Mouse (Mus musculus) C2C12 (cell line): Measurements from ENCODE around the gene Rap1gap2. TPM values are rescaled to one million over a fixed set of nuclear protein-coding genes. Genes with fewer than 3 reads are reported as not detected.

Source experiments
- H3K27me3 ChIP-seq: one replicate; pipeline ENCODE4 v1.6.1; 2011; ENCODE audit not compliant: control insufficient read depth, insufficient read depth, insufficient read length
- H3K36me3 ChIP-seq: one replicate; pipeline ENCODE4 v1.6.1; 2011; ENCODE audit not compliant: control insufficient read depth, insufficient read depth
- H3K4me3 ChIP-seq: one replicate; pipeline ENCODE4 v1.5.1; 2011; ENCODE audit warnings: mild to moderate bottlenecking, control low read depth; ENCODE audit not compliant: poor library complexity, insufficient read depth, severe bottlenecking
- H3K79me2 ChIP-seq: one replicate; pipeline ENCODE4 v1.6.1; 2011; ENCODE audit not compliant: control insufficient read depth, insufficient read depth
- H3K79me3 ChIP-seq: one replicate; pipeline ENCODE4 v1.6.1; 2011; ENCODE audit warnings: low read depth, control low read depth
- H3ac ChIP-seq: one replicate; pipeline ENCODE3; 2011; ENCODE audit warnings: low read depth; ENCODE audit not compliant: control insufficient read depth, insufficient read length
- CEBPB ChIP-seq: IDR thresholded peaks from one replicate; pipeline ENCODE4 v1.6.1; 2011; ENCODE audit warnings: low read depth, mild to moderate bottlenecking, control low read depth, moderate library complexity
- CTCF ChIP-seq: IDR thresholded peaks from one replicate; pipeline ENCODE4 v1.5.1; 2011; ENCODE audit not compliant: control insufficient read depth, insufficient read depth, insufficient read length
- FOSL1 ChIP-seq: IDR thresholded peaks from one replicate; pipeline ENCODE4 v1.8.0; 2011; ENCODE audit warnings: mild to moderate bottlenecking, low read length; ENCODE audit not compliant: poor library complexity, insufficient read depth, severe bottlenecking
- MAX ChIP-seq: IDR thresholded peaks from one replicate; pipeline ENCODE4 v1.6.1; 2011; ENCODE audit warnings: mild to moderate bottlenecking, control low read depth
- MYOD1 ChIP-seq: IDR thresholded peaks from one replicate; pipeline ENCODE4 v1.6.1; 2011; ENCODE audit warnings: low read depth; ENCODE audit not compliant: control insufficient read depth, insufficient read length
- MYOG ChIP-seq: IDR thresholded peaks from one replicate; pipeline ENCODE4 v1.6.1; 2011; ENCODE audit not compliant: control insufficient read depth, insufficient read length; ENCODE audit errors: extremely low read depth
- USF1 ChIP-seq: IDR thresholded peaks from one replicate; pipeline ENCODE4 v1.6.1; 2011; ENCODE audit warnings: low read depth, mild to moderate bottlenecking, control low read depth, moderate library complexity
- polyA plus RNA-seq: library from polyadenylated mRNA; unstranded; fragments of >200 nt; fragmentation: generic; extraction: Trizol; gene quantifications from one replicate; pipeline ENCODE4 v1.2.1, GENCODE M21; 2012; ENCODE audit warnings: missing spikeins

Rap1gap2 gene
- polyA plus RNA-seq, 1 experiment, result 1.4 TPM

DNA sequence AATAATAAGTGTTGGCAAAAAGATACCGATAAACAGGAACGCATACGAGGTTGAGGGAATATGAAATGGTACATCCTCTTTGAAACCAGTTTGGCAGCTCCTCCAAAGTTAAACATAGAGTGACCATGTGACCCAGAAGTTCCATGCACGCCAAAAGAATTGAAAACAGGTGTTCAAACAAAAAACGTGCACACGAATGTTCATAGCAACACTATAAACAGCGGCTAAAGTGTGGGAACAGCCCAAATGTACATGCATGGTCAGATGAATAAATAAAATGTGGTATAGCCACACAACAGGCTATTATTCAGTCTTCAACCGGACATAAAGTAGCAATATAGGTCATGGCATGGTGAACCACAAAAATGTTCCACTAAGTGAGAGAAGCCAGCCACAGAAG, 108.2 kb downstream of the Rap1gap2 start:
- Histone ChIP-seq H3K27me3 (peaks cover 7% of the 10 kb centered on the region), H3K79me3 (no peaks in the 10 kb centered on the region)

DNA sequence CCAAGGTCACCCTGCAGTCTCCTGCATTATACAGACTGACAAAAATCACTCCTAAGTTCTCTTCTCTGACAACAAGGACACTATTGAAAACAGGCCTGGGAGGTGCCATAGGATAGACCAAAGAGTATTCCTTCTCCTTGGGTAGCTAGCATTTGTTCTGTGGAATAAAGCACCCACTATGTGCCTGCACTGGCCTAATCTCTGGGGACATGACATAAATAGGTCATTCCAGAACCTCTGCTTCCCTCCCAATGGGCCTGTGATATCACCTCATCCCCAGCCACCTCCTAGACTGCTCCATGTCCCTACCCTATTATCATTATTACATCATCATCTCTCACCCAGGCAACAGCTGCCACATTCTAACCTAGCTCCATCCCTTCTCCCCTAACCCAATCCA, 108.7 kb downstream of the Rap1gap2 start:
- Histone ChIP-seq H3K79me2 (no peaks in the 10 kb centered on the region), H3K27me3 (peaks cover 7% of the 10 kb centered on the region), H3K36me3 (no peaks in the 10 kb centered on the region), H3ac (no peak overlapping the region), H3K79me3 (no peaks in the 10 kb centered on the region), H3K4me3 (no peak overlapping the region)
- TF ChIP-seq USF1, result no peak
- no peak for TF ChIP-seq FOSL1
- peak; percentile 42 for TF ChIP-seq MYOD1

More for the DNA sequence above, 108.2 kb downstream of the Rap1gap2 start:
- H3ac ChIP-seq, result no peak overlapping the region
- TF ChIP-seq USF1 (peak; percentile 75), CTCF (no peak), CEBPB (no peak), MYOG (no peak), MAX (peak; percentile 44), FOSL1 (no peak), MYOD1 (no peak)
- no peaks in the 10 kb centered on the region for H3K36me3 ChIP-seq
- H3K4me3 ChIP-seq, result no peak overlapping the region
- H3K79me2 ChIP-seq, result no peaks in the 10 kb centered on the region

DNA sequence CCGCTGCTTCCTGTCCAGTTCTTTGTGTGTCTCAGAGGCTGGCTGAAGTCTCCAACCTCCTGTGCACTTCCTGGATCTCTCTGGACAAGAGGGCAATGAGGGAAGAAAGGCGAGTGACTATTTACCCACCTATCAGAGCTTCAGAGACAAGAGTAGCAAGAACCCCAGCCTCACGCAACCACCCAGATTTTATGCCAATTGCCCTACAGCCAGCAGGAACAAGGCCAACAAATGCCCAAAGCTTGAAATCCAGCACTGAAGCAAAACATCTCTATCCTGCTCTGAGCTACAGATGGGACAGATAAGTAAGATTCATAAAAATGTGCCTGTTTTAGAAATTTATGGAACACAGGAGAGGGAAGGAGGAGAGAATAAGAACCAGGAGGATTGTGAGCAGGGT, 109.7 kb downstream of the Rap1gap2 start:
- no peaks in the 10 kb centered on the region for H3K79me2 ChIP-seq
- no peaks in the 10 kb centered on the region for H3K36me3 ChIP-seq
- H3K4me3 ChIP-seq, result no peak overlapping the region
- H3ac ChIP-seq, result no peak overlapping the region
- peaks cover 5% of the 10 kb centered on the region for H3K27me3 ChIP-seq
- TF ChIP-seq USF1, result no peak
- TF ChIP-seq CEBPB, result no peak
- no peak for TF ChIP-seq MAX
- TF ChIP-seq FOSL1, result no peak
- TF ChIP-seq MYOD1, result no peak
- H3K79me3 ChIP-seq, result no peaks in the 10 kb centered on the region

DNA sequence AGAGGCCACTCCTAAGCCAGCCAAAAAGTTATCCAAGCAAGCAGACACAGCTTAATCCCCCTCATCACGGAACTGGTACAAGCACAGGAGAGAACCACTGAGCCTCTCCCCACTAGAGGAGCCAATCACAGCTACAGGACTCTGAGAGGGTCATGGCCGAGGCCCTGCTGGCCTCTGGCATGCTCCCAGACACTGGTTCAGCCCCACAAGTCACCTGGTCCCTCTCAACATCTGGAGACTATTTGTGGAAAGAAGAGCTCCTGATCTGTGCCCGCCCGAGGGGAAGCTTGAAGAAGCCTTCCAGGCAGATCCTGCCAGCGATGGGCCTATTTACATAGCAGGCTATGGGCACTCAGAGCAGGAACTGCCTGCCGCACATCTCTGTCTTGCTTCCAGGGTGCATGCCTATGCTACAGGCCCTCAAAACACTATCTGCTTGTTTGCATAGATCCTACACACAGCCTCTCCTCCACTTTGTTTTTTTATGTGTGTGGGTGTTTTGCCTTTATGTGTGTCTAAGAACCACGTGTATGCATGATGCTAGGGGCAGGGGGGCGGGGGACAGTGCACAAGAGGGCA, 111.1 kb downstream of the Rap1gap2 start:
- H3K27me3 ChIP-seq, result no peaks in the 10 kb centered on the region
- H3K36me3 ChIP-seq, result no peaks in the 10 kb centered on the region
- H3K79me3 ChIP-seq, result no peaks in the 10 kb centered on the region
- H3K4me3 ChIP-seq, result no peak overlapping the region
- no peak overlapping the region for H3ac ChIP-seq
- no peak for TF ChIP-seq MAX
- TF ChIP-seq MYOD1, result no peak
- no peak for TF ChIP-seq CTCF
- H3K79me2 ChIP-seq, result no peaks in the 10 kb centered on the region

DNA sequence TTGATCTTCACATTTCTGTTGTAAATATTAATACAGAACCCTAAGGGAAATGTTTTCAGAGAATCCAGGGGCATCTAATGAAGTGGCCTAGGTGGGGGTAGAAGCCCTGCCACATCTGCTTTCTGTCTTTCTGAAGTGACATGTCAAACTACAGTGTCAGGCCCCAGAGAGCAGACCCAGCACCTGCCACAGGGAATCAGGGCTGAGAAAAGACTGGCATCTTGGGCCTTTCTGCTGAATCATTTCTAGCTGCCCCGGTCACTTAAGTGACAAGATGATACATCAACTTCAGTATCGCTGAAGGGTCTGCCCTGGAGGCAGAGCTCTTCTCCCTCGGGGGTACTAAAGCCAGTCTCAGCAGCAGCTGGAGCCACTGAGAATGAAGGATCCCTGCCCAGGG, 111.7 kb downstream of the Rap1gap2 start:
- Histone ChIP-seq H3K79me2 (no peaks in the 10 kb centered on the region), H3ac (no peak overlapping the region), H3K27me3 (no peaks in the 10 kb centered on the region), H3K79me3 (no peaks in the 10 kb centered on the region), H3K4me3 (no peak overlapping the region), H3K36me3 (no peaks in the 10 kb centered on the region)
- TF ChIP-seq MYOG (no peak), USF1 (no peak), CEBPB (no peak), MAX (no peak), MYOD1 (no peak), CTCF (no peak), FOSL1 (no peak)

DNA sequence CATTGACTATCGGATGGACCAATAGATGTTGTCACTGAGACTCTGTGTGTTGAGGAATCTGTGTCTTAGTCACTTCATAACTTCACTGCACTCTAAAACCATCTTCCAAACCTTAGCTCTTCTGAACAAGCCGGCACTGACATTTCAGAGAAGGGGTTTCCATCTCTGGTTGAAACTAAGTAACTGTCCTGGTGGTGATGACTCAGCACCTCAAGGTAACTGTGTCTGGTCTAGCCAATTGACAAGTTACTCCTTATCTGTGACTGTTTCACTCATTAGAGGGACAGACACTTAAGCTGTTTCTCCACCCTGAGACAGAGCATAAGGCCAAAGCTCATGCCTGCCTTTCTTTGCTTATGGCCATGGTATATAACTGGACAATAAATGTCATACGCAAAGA, 114.1 kb downstream of the Rap1gap2 start:
- no peaks in the 10 kb centered on the region for H3K36me3 ChIP-seq
- H3ac ChIP-seq, result no peak overlapping the region
- no peaks in the 10 kb centered on the region for H3K79me2 ChIP-seq
- H3K79me3 ChIP-seq, result no peaks in the 10 kb centered on the region
- TF ChIP-seq CTCF, result no peak
- no peak for TF ChIP-seq MYOD1
- no peak for TF ChIP-seq USF1
- TF ChIP-seq MYOG, result no peak
- no peak for TF ChIP-seq CEBPB
- no peak for TF ChIP-seq MAX
- TF ChIP-seq FOSL1, result no peak
- H3K27me3 ChIP-seq, result no peaks in the 10 kb centered on the region
- H3K4me3 ChIP-seq, result no peak overlapping the region

DNA sequence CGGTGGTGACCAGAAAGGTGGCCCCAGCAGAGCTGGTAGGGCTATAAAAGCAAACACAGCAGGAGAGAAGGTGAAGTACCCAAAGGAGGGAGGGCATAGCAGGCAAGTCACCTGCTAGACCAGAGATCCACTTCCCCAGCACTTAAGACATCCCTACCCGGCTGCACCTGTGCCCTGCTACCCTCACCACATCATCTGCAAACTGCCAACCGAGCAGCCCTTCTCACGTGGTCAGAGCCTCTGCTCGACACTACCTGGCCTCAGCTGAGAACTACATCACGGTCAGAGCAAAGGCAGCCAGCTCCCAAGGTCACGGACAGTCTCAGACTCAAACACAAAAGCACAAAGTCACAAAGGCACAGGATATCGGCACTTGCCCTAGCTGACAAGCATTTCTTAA, 116.8 kb downstream of the Rap1gap2 start:
- Histone ChIP-seq H3K36me3 (no peaks in the 10 kb centered on the region), H3K4me3 (no peak overlapping the region)
- TF ChIP-seq MAX, result no peak
- TF ChIP-seq CTCF, result no peak
- no peak for TF ChIP-seq FOSL1
- no peak for TF ChIP-seq USF1

More for the DNA sequence above, 116.8 kb downstream of the Rap1gap2 start:
- H3K27me3 ChIP-seq, result peaks cover 4% of the 10 kb centered on the region
- no peaks in the 10 kb centered on the region for H3K79me2 ChIP-seq
- no peak overlapping the region for H3ac ChIP-seq
- H3K79me3 ChIP-seq, result no peaks in the 10 kb centered on the region
